Mouse (Mus musculus): ENCODE data around the gene Ptprs.

DNA sequence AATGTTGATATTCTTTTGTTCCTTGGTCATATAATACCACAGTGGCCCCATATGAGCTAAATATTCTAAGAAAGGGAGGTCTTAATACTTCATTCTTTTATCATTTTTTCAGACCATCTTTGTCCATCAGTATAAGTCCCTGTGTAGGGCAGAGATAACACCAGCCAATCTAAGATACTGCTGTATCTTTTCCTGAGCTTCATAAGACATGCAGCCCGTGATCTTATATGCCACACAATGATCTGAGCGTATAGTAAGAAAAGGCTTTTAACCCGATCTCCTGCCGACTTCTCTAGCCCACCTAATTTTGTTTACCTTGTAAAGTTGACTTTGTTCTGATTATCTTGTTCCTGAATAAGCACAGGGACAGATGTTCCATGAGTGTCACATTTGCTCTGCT, 48.7 kb upstream of the Ptprs start:
- TF ChIP-seq CTCF (IDR thresholded peaks at IDR 0.05; ENCODE audit: borderline replicate concordance, insufficient read depth, low read depth, low read length) = no peak
- no peak for TF ChIP-seq POLR2A (IDR thresholded peaks at IDR 0.05; ENCODE audit: borderline replicate concordance, insufficient read depth, low read length)
